Mouse (Mus musculus) liver, adult 10 weeks (tissue): ENCODE measurements around the gene Vmn1r130. TPM values are rescaled to one million over a fixed set of nuclear protein-coding genes. Genes with fewer than 3 reads are reported as not detected.

Experiments
- polyA plus RNA-seq: library from polyadenylated mRNA; stranded (reverse); fragments of 350-450 nt; fragmentation: Illumina TruSeq; extraction: RNeasy Lipid Tissue Mini Kit (QIAGEN cat#74804); gene quantifications from one replicate; pipeline ENCODE4 v1.2.3, GENCODE M21; 2014; ENCODE audit warnings: low read depth, low replicate concordance

The Vmn1r130 gene
- not detected for polyA plus RNA-seq

DNA sequence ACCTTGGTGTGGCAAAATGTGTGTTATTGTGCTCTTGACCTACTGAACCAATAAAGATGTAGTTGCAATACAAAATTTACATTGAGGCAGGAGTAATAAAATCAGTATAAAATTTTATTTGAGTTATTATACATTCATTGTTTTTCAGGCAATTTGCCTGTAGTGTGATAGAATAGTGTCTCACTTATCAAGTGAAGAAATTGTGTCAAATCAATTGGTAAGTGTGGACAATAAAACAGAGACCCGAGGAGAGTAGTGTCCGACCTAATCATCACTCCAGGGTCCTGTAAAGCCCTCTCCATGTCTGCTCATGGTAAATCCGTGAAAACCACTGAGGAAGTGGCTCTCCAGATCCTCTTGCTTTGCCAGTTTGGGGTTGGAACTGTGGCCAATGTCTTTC is at the start of gene Vmn1r130:
TSS of gene Vmn1r130 (plus strand) at position 301 of the 400 bp plus-strand sequence.

DNA sequence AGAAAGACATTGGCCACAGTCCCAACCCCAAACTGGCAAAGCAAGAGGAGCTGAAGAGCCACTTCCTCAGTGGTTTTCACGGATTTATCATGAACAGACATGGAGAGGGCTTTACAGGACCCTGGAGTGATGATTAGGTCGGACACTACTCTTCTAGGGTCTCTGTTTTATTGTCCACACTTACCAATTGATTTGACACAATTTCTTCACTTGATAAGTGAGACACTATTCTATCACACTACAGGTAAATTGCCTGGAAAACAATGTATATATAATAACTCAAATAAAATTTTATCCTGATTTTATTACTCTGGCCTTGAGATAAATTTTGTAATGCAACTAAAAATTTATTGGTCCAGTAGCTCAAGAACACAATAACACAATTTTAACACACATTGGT is 34.4 kb downstream of the Vmn1r130 start, which contains the start of gene Vmn1r131:
TSS of gene Vmn1r131 (minus strand) at position 101 of the 400 bp plus-strand sequence.

Other genes with a start within 250 kb of the Vmn1r130 start
- not detected for gene Vmn1r125, start 239.6 kb upstream of the Vmn1r130 start, polyA plus RNA-seq
- gene Vmn1r126, start 210.3 kb upstream of the Vmn1r130 start, polyA plus RNA-seq, result not detected
- not detected for gene Vmn1r127, start 191.9 kb upstream of the Vmn1r130 start, polyA plus RNA-seq
- gene Vmn1r128, start 162.4 kb upstream of the Vmn1r130 start, polyA plus RNA-seq, result not detected
- not detected for gene Vmn1r129, start 150.5 kb upstream of the Vmn1r130 start, polyA plus RNA-seq
- not detected for gene Gm6882, start 79.0 kb upstream of the Vmn1r130 start, polyA plus RNA-seq
- not detected for gene Vmn1r131, start 34.3 kb downstream of the Vmn1r130 start, polyA plus RNA-seq
- not detected for gene Vmn1r132, start 102.3 kb downstream of the Vmn1r130 start, polyA plus RNA-seq
- gene Gm4175, start 249.7 kb downstream of the Vmn1r130 start, polyA plus RNA-seq, result not detected